Mouse (Mus musculus) embryo, embryonic 10 days (tissue): ENCODE results near the gene Mstn.

Source experiments
- DNase-seq: peaks from one replicate; pipeline ENCODE4 v3.0.0-alpha.2; 2015; ENCODE audit warnings: low spot score

The Mstn gene

GRCm38 (mm10) chr1:53093180-53093579 lies 31.7 kb downstream of the Mstn start:
- DNase-seq, result no peak

DNA sequence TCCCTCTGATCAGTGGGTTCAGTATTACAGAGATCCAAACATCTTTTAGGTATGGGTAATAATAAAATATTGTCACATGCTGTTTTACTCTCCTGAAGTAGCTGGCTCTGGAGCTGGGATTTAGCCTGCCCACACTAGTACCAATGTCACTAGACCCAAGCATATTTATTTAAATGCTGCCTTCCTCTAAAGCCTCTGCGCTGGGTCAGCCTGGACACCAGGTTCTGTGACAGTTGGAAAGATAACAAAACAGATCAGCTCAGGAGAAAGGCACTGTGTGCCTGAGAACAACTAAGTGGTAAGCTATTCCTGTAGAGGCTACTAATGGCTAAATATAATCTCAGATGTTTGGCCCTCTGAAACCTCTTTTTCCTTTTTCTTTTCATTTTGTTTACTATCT lies 49.1 kb downstream of the Mstn start:
- DNase-seq, result no peak
